Mouse (Mus musculus): ENCODE measurements around the gene Gpbp1l1. TPM values are rescaled to one million over a fixed set of nuclear protein-coding genes. Genes with fewer than 3 reads are reported as not detected.
A peak's percentile ranks its signal among the peaks of the same experiment; 100 is the strongest.

Gene Gpbp1l1
- polyA plus RNA-seq, 1 experiment: 107 TPM

DNA sequence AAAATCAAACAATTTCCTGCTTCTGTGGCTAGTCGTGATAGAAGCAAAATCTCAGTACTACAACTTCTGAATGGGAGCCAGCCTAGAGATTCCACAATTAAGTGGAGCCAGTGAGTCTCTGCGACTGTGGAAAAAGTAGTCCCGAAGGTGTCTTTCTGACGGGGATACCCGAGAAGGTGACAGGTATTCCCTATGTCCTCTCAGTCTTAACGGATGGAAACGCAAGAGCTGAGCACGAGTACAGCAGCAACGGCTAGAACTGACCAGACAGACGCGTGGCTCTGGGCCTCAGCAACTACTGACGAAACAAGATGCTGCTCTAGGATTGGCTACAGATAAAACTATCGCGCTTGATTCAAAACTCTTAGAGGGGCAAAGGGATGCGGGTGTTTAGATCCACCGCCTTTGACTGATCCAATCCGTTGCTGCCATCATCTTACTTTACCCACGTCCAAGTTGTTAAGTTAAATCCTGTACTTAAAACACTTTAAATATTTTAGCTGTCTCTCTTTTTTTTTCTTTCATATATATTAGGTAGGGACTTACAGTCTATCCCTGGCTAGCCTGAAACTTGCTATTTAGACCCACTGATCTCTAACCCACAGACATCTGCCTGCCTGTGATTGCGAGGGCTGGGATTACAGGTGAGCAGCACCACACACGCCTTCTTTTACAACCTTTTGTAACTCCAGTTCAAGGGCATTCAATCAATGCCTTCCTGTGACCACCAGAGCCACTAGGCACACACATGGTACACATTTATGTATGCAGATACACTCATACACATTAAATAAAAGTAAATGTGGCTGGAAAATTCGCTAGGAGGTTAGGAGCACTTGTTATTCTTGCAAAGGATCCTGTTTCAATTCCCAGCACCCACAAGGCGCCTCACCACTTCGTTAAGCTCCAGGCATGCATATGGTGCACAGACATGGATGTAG lies 70.5 kb downstream of the Gpbp1l1 start, which contains the start of gene Nasp:
Gene Nasp, minus strand, starts transcription at position 220 of the 941 bp plus-strand sequence.
- H3K9me3 ChIP-seq (replicated peaks; ENCODE audit: control insufficient read depth, insufficient read depth, low read length, poor library complexity, severe bottlenecking): no peaks in the 10 kb centered on the region
- peak within 1 kb of the TSS; percentile 93 for H3K9ac ChIP-seq (ENCODE audit: low read depth, poor library complexity, severe bottlenecking)
- H3K27ac ChIP-seq (ENCODE audit: insufficient read depth, low read length): peak within 1 kb of the TSS; percentile 88
- TF ChIP-seq EP300 (IDR thresholded peaks at IDR 0.05; ENCODE audit: insufficient read depth, low read depth, low read length): no peak; the same call in 1 of the 2 replicates
- TF ChIP-seq POLR2A (IDR thresholded peaks at IDR 0.05; ENCODE audit: insufficient read depth, low read length): no peak
- TF ChIP-seq CTCF (IDR thresholded peaks at IDR 0.05; ENCODE audit: low read depth, low read length): no peak
- H3K27me3 ChIP-seq (ENCODE audit: control insufficient read depth, insufficient read depth, low read length, poor library complexity, severe bottlenecking): no peaks in the 10 kb centered on the region
- H3K36me3 ChIP-seq (ENCODE audit: control insufficient read depth, insufficient read depth, low read length, poor library complexity, severe bottlenecking): peaks cover 17% of the 10 kb centered on the region
- peak within 1 kb of the TSS; percentile 98 for H3K4me3 ChIP-seq (ENCODE audit: low read depth, low read length)
- no peaks in the 10 kb centered on the region for H3K4me1 ChIP-seq (ENCODE audit: control insufficient read depth, insufficient read depth, low read length)

DNA sequence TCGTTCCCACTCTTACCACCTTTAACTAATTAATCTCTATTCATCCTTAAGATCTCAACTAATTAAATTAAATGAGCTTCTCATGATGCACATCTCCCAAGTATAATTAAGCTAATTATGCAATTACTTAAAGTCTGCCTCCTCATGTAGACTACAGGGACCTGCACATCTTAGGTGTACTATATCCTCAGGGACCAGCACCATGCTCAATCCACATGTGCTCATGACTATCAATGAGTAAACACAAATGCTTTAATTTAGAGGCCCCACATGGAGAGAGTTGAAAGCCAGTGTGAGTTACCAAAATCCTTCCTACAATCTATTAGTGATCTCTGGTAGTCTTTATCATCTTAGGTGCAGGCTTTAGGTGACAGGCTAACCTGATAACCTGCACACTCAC lies 77.7 kb downstream of the Gpbp1l1 start:
- Histone ChIP-seq H3K36me3 (ENCODE audit: control insufficient read depth, insufficient read depth, low read length, poor library complexity, severe bottlenecking) (peaks cover 42% of the 10 kb centered on the region), H3K9ac (ENCODE audit: low read depth, poor library complexity, severe bottlenecking) (no peak overlapping the region), H3K4me3 (ENCODE audit: low read depth, low read length) (no peak overlapping the region), H3K27me3 (ENCODE audit: control insufficient read depth, insufficient read depth, low read length, poor library complexity, severe bottlenecking) (no peaks in the 10 kb centered on the region), H3K4me1 (ENCODE audit: control insufficient read depth, insufficient read depth, low read length) (no peaks in the 10 kb centered on the region), H3K27ac (ENCODE audit: insufficient read depth, low read length) (no peak overlapping the region), H3K9me3 (replicated peaks; ENCODE audit: control insufficient read depth, insufficient read depth, low read length, poor library complexity, severe bottlenecking) (no peaks in the 10 kb centered on the region)
- no peak for TF ChIP-seq EP300 (IDR thresholded peaks at IDR 0.05; ENCODE audit: insufficient read depth, low read depth, low read length)
- no peak for TF ChIP-seq CTCF (IDR thresholded peaks at IDR 0.05; ENCODE audit: low read depth, low read length)
- TF ChIP-seq POLR2A (IDR thresholded peaks at IDR 0.05; ENCODE audit: insufficient read depth, low read length): no peak

DNA sequence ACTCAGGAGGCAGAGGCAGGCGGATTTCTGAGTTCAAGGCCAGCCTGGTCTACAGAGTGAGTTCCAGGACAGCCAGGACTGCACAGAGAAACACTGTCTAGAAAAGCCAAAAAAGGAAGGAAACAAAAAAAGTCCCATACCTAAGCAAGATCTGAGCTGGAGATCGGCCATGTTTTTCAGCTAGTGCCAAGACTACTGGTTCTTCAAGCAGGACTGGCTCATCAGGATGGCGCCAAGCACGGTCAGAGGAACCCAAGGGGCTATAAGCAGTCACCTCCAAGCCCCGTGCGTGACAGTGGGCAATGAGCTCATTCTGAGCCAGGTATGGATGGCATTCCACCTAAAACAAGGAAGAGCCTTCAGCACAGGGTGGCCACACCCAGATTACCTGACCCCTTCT lies 81.4 kb downstream of the Gpbp1l1 start:
- Histone ChIP-seq H3K9me3 (replicated peaks; ENCODE audit: control insufficient read depth, insufficient read depth, low read length, poor library complexity, severe bottlenecking) (no peaks in the 10 kb centered on the region), H3K27me3 (ENCODE audit: control insufficient read depth, insufficient read depth, low read length, poor library complexity, severe bottlenecking) (no peaks in the 10 kb centered on the region), H3K9ac (ENCODE audit: low read depth, poor library complexity, severe bottlenecking) (no peak overlapping the region), H3K27ac (ENCODE audit: insufficient read depth, low read length) (no peak overlapping the region), H3K4me1 (ENCODE audit: control insufficient read depth, insufficient read depth, low read length) (no peaks in the 10 kb centered on the region), H3K4me3 (ENCODE audit: low read depth, low read length) (no peak overlapping the region), H3K36me3 (ENCODE audit: control insufficient read depth, insufficient read depth, low read length, poor library complexity, severe bottlenecking) (peaks cover 64% of the 10 kb centered on the region)
- TF ChIP-seq POLR2A (IDR thresholded peaks at IDR 0.05; ENCODE audit: insufficient read depth, low read length) (no peak), EP300 (IDR thresholded peaks at IDR 0.05; ENCODE audit: insufficient read depth, low read depth, low read length) (no peak), CTCF (IDR thresholded peaks at IDR 0.05; ENCODE audit: low read depth, low read length) (no peak)

DNA sequence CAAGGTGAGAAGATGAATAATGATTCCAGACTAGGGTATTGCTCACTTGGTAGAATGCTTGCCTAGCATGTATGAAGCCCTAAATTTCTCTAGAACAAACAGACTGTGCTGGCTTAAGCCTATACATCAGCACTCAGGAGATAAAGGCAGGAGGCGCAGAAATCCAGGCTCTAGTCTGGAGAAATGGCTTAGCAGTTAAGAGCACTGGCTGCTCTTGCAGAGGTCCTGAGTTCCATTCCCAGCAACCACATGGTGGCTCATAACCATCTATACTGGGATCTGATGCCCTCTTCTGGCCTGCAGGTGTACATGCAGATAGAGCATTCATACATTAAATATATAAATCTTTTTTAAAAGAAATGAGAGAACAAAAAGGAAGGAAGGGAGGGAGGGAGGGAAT lies 84.6 kb downstream of the Gpbp1l1 start:
- Histone ChIP-seq H3K9me3 (replicated peaks; ENCODE audit: control insufficient read depth, insufficient read depth, low read length, poor library complexity, severe bottlenecking) (no peaks in the 10 kb centered on the region), H3K27me3 (ENCODE audit: control insufficient read depth, insufficient read depth, low read length, poor library complexity, severe bottlenecking) (no peaks in the 10 kb centered on the region), H3K27ac (ENCODE audit: insufficient read depth, low read length) (no peak overlapping the region), H3K4me1 (ENCODE audit: control insufficient read depth, insufficient read depth, low read length) (no peaks in the 10 kb centered on the region), H3K36me3 (ENCODE audit: control insufficient read depth, insufficient read depth, low read length, poor library complexity, severe bottlenecking) (peaks cover 56% of the 10 kb centered on the region), H3K9ac (ENCODE audit: low read depth, poor library complexity, severe bottlenecking) (no peak overlapping the region), H3K4me3 (ENCODE audit: low read depth, low read length) (no peak overlapping the region)
- TF ChIP-seq POLR2A (IDR thresholded peaks at IDR 0.05; ENCODE audit: insufficient read depth, low read length) (no peak), EP300 (IDR thresholded peaks at IDR 0.05; ENCODE audit: insufficient read depth, low read depth, low read length) (no peak), CTCF (IDR thresholded peaks at IDR 0.05; ENCODE audit: low read depth, low read length) (no peak)

Other genes starting within 250 kb of the Gpbp1l1 start
- 58.1 and 60.2 TPM in 2 replicates for gene Mast2, start 93.5 kb upstream of the Gpbp1l1 start, polyA plus RNA-seq (2011; ENCODE audit: insufficient read depth, insufficient read length, low read depth, missing spikeins)
- gene Ipp, start 50.1 kb upstream of the Gpbp1l1 start, polyA plus RNA-seq (2011; ENCODE audit: insufficient read depth, insufficient read length, low read depth, missing spikeins): 11.1 and 13.2 TPM in 2 replicates
- 25.0 and 25.3 TPM in 2 replicates for gene Tmem69, start 1.7 kb upstream of the Gpbp1l1 start, polyA plus RNA-seq (2011; ENCODE audit: insufficient read depth, insufficient read length, low read depth, missing spikeins)
- gene Ccdc17, start 39.0 kb downstream of the Gpbp1l1 start, polyA plus RNA-seq (2011; ENCODE audit: insufficient read depth, insufficient read length, low read depth, missing spikeins): 2.7 and 2.8 TPM in 2 replicates
- 514 and 595 TPM in 2 replicates for gene Nasp, start 70.3 kb downstream of the Gpbp1l1 start, polyA plus RNA-seq (2011; ENCODE audit: insufficient read depth, insufficient read length, low read depth, missing spikeins)
- gene Akr1a1, start 94.0 kb downstream of the Gpbp1l1 start, polyA plus RNA-seq (2011; ENCODE audit: insufficient read depth, insufficient read length, low read depth, missing spikeins): 280 and 291 TPM in 2 replicates
- 1,922 and 2,187 TPM in 2 replicates for gene Prdx1, start 127.9 kb downstream of the Gpbp1l1 start, polyA plus RNA-seq (2011; ENCODE audit: insufficient read depth, insufficient read length, low read depth, missing spikeins)
- gene Mmachc, start 150.7 kb downstream of the Gpbp1l1 start, polyA plus RNA-seq (2011; ENCODE audit: insufficient read depth, insufficient read length, low read depth, missing spikeins): 35.9 and 36.1 TPM in 2 replicates
- 45.2 and 49.0 TPM in 2 replicates for gene Ccdc163, start 150.9 kb downstream of the Gpbp1l1 start, polyA plus RNA-seq (2011; ENCODE audit: insufficient read depth, insufficient read length, low read depth, missing spikeins)
- gene Tesk2, start 163.3 kb downstream of the Gpbp1l1 start, polyA plus RNA-seq (2011; ENCODE audit: insufficient read depth, insufficient read length, low read depth, missing spikeins): 20.6 and 21.9 TPM in 2 replicates
- gene Toe1, start 250.0 kb downstream of the Gpbp1l1 start, polyA plus RNA-seq (2011; ENCODE audit: insufficient read depth, insufficient read length, low read depth, missing spikeins): 14.9 and 19.2 TPM in 2 replicates

All from ES-Bruce4 (cell line).